Mouse (Mus musculus): Measurements from ENCODE around the gene Olfr1328. TPM values are rescaled to one million over a fixed set of nuclear protein-coding genes. Genes with fewer than 3 reads are reported as not detected.

The Olfr1328 gene
- polyA plus RNA-seq, 1 experiment from 2014 or later = not detected

GRCm38 (mm10) chr4:118888297-118888696 lies 50.1 kb downstream of the Olfr1328 start, which contains the start of gene Olfr1330:
Gene Olfr1330 (plus strand): TSS chr4:118888597.
- no peak within 1 kb of the TSS for H3K4me3 ChIP-seq (ENCODE audit: low read depth, low read length)
- H3K9me3 ChIP-seq (ENCODE audit: control insufficient read depth, low read length) = no peaks in the 10 kb centered on the region
- H3K27me3 ChIP-seq (ENCODE audit: control insufficient read depth, insufficient read depth, low read length) = no peaks in the 10 kb centered on the region
- H3K4me2 ChIP-seq (ENCODE audit: low read depth, severe bottlenecking) = no peak within 1 kb of the TSS
- no peak within 1 kb of the TSS for H3K9ac ChIP-seq (ENCODE audit: low read length)
- H3K36me3 ChIP-seq (ENCODE audit: control insufficient read depth, insufficient read depth, low read length) = no peaks in the 10 kb centered on the region
- WGBS = 83% methylated on average over 1 of the region's 1 CpGs
- DNase-seq (ENCODE audit: low spot score) (no peak), ATAC-seq (ENCODE audit: insufficient number of reproducible peaks, low FRiP score, low TSS enrichment, low read depth) (no peak)
- no peaks in the 10 kb centered on the region for H3K4me1 ChIP-seq (ENCODE audit: control insufficient read depth, insufficient read depth, low read length)
- no peak within 1 kb of the TSS for H3K27ac ChIP-seq (replicated peaks; ENCODE audit: low read depth, low read length)

Other genes with a start within 250 kb of the Olfr1328 start
- gene Olfr1342, start 245.9 kb downstream of the Olfr1328 start, polyA plus RNA-seq (2014; fragmentation: Nextera tagmentation; extraction: Ambion mirVana) = 0.08 and 0.26 TPM in 2 replicates
- not detected in 2 replicates for gene Olfr1341, start 235.1 kb downstream of the Olfr1328 start, polyA plus RNA-seq (2014; fragmentation: Nextera tagmentation; extraction: Ambion mirVana)
- gene Olfr1340, start 218.5 kb downstream of the Olfr1328 start, polyA plus RNA-seq (2014; fragmentation: Nextera tagmentation; extraction: Ambion mirVana) = not detected in 2 replicates
- not detected in 2 replicates for gene Olfr1339, start 206.4 kb downstream of the Olfr1328 start, polyA plus RNA-seq (2014; fragmentation: Nextera tagmentation; extraction: Ambion mirVana)
- gene Olfr1338, start 179.9 kb downstream of the Olfr1328 start, polyA plus RNA-seq (2014; fragmentation: Nextera tagmentation; extraction: Ambion mirVana) = not detected in 2 replicates
- gene Olfr1337, start 156.0 kb downstream of the Olfr1328 start, polyA plus RNA-seq (2014; fragmentation: Nextera tagmentation; extraction: Ambion mirVana) = not detected in 2 replicates
- not detected in 2 replicates for gene Olfr1335, start 128.7 kb downstream of the Olfr1328 start, polyA plus RNA-seq (2014; fragmentation: Nextera tagmentation; extraction: Ambion mirVana)
- not detected in 2 replicates for gene Olfr1333, start 102.3 kb downstream of the Olfr1328 start, polyA plus RNA-seq (2014; fragmentation: Nextera tagmentation; extraction: Ambion mirVana)
- gene Olfr1331, start 74.0 kb downstream of the Olfr1328 start, polyA plus RNA-seq (2014; fragmentation: Nextera tagmentation; extraction: Ambion mirVana) = not detected in 2 replicates
- not detected in 2 replicates for gene Olfr1330, start 50.0 kb downstream of the Olfr1328 start, polyA plus RNA-seq (2014; fragmentation: Nextera tagmentation; extraction: Ambion mirVana)
- gene Olfr1329, start 21.1 kb downstream of the Olfr1328 start, polyA plus RNA-seq (2014; fragmentation: Nextera tagmentation; extraction: Ambion mirVana) = not detected in 2 replicates
- not detected in 2 replicates for gene Lao1, start 23.0 kb upstream of the Olfr1328 start, polyA plus RNA-seq (2014; fragmentation: Nextera tagmentation; extraction: Ambion mirVana)
- gene Slc2a1, start 170.1 kb upstream of the Olfr1328 start, polyA plus RNA-seq (2014; fragmentation: Nextera tagmentation; extraction: Ambion mirVana) = 99.7 and 113 TPM in 2 replicates
- 10.0 and 13.7 TPM in 2 replicates for gene Zfp691, start 235.6 kb upstream of the Olfr1328 start, polyA plus RNA-seq (2014; fragmentation: Nextera tagmentation; extraction: Ambion mirVana)

All from limb, embryonic 11.5 days (tissue).